Mouse (Mus musculus) midbrain, embryonic 10.5 days (tissue): ENCODE data around the gene Vmn1r226. TPM values are rescaled to one million over a fixed set of nuclear protein-coding genes. Genes with fewer than 3 reads are reported as not detected.

ENCODE experiments used
- DNase-seq: peaks from one replicate; pipeline ENCODE4 v3.0.0-alpha.2; 2017; ENCODE audit warnings: low spot score
- H3K27ac ChIP-seq: fragments of 300-500 bp; sonication (generic); replicated peaks from 2 replicates; pipeline ENCODE4 v1.5.1; 2016; ENCODE audit warnings: mild to moderate bottlenecking
- H3K27me3 ChIP-seq: fragments of 300-500 bp; sonication (generic); 2 replicates; pipeline ENCODE4 v1.6.1; 2016; ENCODE audit warnings: low read depth, mild to moderate bottlenecking; ENCODE audit not compliant: poor library complexity, severe bottlenecking
- H3K36me3 ChIP-seq: fragments of 300-500 bp; sonication (generic); 2 replicates; pipeline ENCODE4 v1.6.1; 2016; ENCODE audit warnings: mild to moderate bottlenecking, moderate library complexity
- H3K4me1 ChIP-seq: fragments of 300-500 bp; sonication (generic); 2 replicates; pipeline ENCODE4 v1.6.1; 2016
- H3K4me3 ChIP-seq: fragments of 300-500 bp; sonication (generic); 2 replicates; pipeline ENCODE4 v1.5.1; 2016; ENCODE audit warnings: mild to moderate bottlenecking, moderate library complexity
- H3K9me3 ChIP-seq: fragments of 300-500 bp; sonication (generic); replicated peaks from 2 replicates; pipeline ENCODE4 v1.6.1; 2016; ENCODE audit warnings: mild to moderate bottlenecking
- WGBS: fragments of 180-500 bp; shearing (Covaris S2); methylation state at CpG from one replicate; pipeline ENCODE4 v1.1.7; 2016; 5-methylcytosine and 5-hydroxymethylcytosine counted together
- polyA plus RNA-seq: library from polyadenylated mRNA; unstranded; fragments of >200 nt; fragmentation: Nextera tagmentation; extraction: Ambion mirVana; gene quantifications from 2 replicates; pipeline ENCODE4 v1.2.1, GENCODE M21; 2016

The Vmn1r226 gene
- polyA plus RNA-seq = not detected in 2 replicates

DNA sequence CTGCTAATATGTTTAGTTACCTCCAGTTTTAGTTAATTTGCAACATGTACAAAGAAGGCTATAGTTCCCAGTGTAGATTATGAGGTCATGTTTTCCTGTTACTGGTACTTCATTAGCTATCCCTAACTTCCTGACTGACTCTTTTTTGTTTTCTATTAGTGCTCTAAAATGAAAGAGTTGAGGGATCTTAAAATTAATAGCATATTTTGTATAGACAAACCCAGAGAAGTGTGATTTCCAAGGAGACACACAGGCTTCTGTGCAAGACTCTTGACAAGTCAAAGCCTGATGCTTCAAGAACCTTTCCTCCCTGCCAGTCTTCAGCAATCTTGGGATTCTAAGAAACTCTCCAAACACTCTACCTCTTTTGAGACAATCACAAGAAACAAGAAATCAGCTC is at the start of gene Vmn1r226:
Gene Vmn1r226 (plus strand): TSS at position 301 of the 400 bp plus-strand sequence.
- Histone ChIP-seq H3K4me1 (no peaks in the 10 kb centered on the region), H3K9me3 (peaks cover 15% of the 10 kb centered on the region; the same call in 1 of the 2 replicates), H3K4me3 (no peak within 1 kb of the TSS), H3K27me3 (no peaks in the 10 kb centered on the region), H3K27ac (no peak within 1 kb of the TSS), H3K36me3 (no peaks in the 10 kb centered on the region)
- no peak for DNase-seq

DNA sequence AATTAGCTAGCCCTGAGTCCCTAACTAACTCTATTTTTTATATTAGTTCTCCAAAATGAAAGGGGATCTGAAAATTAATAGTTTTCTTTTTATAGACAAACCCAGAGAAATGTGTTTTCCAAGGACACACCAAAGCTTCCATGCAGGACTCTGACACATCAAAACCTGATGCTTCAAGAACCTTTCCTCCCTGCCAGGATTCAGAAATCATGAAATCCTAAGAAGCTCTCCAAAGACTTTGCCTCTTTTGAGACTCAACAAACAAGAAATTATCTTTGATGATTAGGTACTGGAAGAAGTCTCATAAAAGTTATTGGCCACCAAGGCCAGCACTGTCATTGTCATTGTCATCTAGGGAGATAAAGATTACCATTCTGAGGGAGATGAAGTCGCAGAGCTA is 46.9 kb downstream of the Vmn1r226 start, which contains the start of gene Vmn1r227:
Gene Vmn1r227 (plus strand): TSS at position 301 of the 400 bp plus-strand sequence.
- no peaks in the 10 kb centered on the region for H3K27me3 ChIP-seq
- DNase-seq = no peak
- 46% methylated on average over 1 of the region's 1 CpGs for WGBS

More for the DNA sequence above, 46.9 kb downstream of the Vmn1r226 start, which contains the start of gene Vmn1r227:
- no peak within 1 kb of the TSS for H3K4me3 ChIP-seq
- H3K9me3 ChIP-seq = peaks cover 21% of the 10 kb centered on the region
- H3K27ac ChIP-seq = no peak within 1 kb of the TSS
- H3K36me3 ChIP-seq = no peaks in the 10 kb centered on the region
- no peaks in the 10 kb centered on the region for H3K4me1 ChIP-seq

Other genes starting within 250 kb of the Vmn1r226 start
- gene Vmn2r108, start 201.5 kb upstream of the Vmn1r226 start, polyA plus RNA-seq = not detected in 2 replicates
- not detected in 2 replicates for gene Vmn1r225, start 184.7 kb upstream of the Vmn1r226 start, polyA plus RNA-seq
- gene Vmn2r109, start 118.1 kb upstream of the Vmn1r226 start, polyA plus RNA-seq = not detected in 2 replicates
- gene Vmn2r110, start 86.4 kb upstream of the Vmn1r226 start, polyA plus RNA-seq = 0.04 TPM in 1 of 2 replicates, not detected in the other
- not detected in 2 replicates for gene Fpr-rs3, start 58.0 kb upstream of the Vmn1r226 start, polyA plus RNA-seq
- gene Vmn1r227, start 47.0 kb downstream of the Vmn1r226 start, polyA plus RNA-seq = not detected in 2 replicates
- gene Vmn1r228, start 103.3 kb downstream of the Vmn1r226 start, polyA plus RNA-seq = not detected in 2 replicates
- not detected in 2 replicates for gene Vmn1r229, start 128.7 kb downstream of the Vmn1r226 start, polyA plus RNA-seq
- not detected in 2 replicates for gene Vmn1r230, start 157.6 kb downstream of the Vmn1r226 start, polyA plus RNA-seq
- gene Vmn1r231, start 222.2 kb downstream of the Vmn1r226 start, polyA plus RNA-seq = not detected in 2 replicates
- gene Vmn1r232, start 236.9 kb downstream of the Vmn1r226 start, polyA plus RNA-seq = not detected in 2 replicates